Mouse (Mus musculus): Measurements from ENCODE around the gene Tmem88b. TPM values are rescaled to one million over a fixed set of nuclear protein-coding genes. Genes with fewer than 3 reads are reported as not detected.

The Tmem88b gene
- total and polyA plus RNA-seq, 2 experiments = 0.74 to 1.9 TPM

DNA sequence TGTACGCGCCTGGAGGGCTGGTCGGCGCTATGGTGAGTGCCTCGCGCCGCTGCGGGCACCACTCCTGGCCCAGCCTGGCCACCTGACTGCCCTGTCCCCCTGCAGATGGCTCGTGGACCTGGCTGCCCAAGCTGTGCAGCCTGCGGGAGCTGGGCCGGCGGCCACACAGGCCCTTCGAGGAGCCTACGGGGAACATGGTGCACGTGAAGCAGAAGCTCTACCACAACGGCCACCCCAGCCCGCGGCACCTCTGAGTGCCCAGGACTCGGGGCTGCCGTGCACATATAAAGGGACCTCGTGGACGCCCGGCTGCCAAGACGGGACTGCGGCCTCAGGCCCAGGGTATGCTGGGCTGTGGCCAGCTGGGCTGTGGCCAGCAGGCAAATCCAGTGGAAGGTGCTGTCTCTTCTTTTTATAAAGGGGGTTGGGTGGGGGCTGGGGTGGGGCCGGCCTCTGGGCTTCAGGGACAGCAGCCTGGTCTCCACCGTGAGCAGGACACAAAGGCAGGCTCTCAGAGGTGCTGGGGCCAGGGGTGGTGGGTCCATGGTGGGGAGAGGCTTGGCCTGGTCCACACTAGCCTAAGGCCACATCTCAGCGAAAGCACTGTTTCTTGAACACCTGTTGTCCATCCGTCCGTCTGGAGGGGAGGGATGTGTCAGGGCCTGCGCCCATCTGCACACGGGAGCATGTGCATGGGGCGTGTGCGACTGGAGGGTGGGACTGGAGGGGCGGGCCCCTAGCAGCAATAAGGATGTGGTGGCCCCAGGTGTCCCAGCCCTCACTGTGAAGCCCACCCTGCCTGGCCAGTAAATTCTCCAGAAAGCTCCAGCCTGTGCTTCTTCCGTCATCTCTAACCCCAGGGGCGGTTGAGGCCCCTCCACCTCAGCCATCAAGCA lies 45.7 kb downstream of the Tmem88b start:
- Histone ChIP-seq H3K27me3 (ENCODE audit: control insufficient read depth, insufficient read depth, low read length) (no peaks in the 10 kb centered on the region), H3K36me3 (ENCODE audit: control insufficient read depth, insufficient read depth, low read length) (peaks cover 21% of the 10 kb centered on the region), H3K9ac (ENCODE audit: low read depth, low read length) (no peak overlapping the region), H3K4me3 (ENCODE audit: insufficient read depth, low read depth, low read length) (no peak overlapping the region), H3K4me1 (ENCODE audit: control insufficient read depth, insufficient read depth, low read length) (no peaks in the 10 kb centered on the region; the same call in 1 of the 2 replicates), H3K79me2 (ENCODE audit: control insufficient read depth, insufficient read depth, low read length) (no peaks in the 10 kb centered on the region), H3K27ac (replicated peaks; ENCODE audit: insufficient read depth, low read depth, low read length) (no peak overlapping the region)
- 79% methylated on average over 37 of the region's 37 CpGs for WGBS
- DNase-seq (ENCODE audit: extremely low read depth, low read depth, low spot score) = no peak
- TF ChIP-seq POLR2A (IDR thresholded peaks at IDR 0.05; ENCODE audit: extremely low read depth, insufficient read depth, low read length) (no peak), CTCF (IDR thresholded peaks at IDR 0.05; ENCODE audit: low read depth, low read length) (no peak)

DNA sequence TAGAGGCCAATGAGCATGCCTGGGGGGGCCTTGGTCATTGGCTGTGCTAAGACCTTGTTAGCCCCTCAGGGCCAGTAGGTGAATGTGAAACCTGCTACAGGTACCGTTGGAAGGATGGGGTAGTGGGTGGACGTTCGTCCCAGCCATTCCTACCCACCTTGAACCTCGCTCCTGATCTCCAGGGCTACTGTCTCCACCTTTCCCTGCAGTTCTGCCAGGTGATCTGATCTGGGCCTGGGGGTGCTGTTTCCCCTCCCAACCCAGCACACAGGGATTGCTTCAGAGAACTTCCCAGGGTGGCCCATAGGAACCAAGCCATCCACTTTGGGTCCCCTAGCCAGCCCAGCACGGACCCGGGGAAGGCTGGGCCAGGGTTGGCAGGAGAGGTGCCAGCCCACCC lies 46.5 kb downstream of the Tmem88b start:
- no peak overlapping the region for H3K4me3 ChIP-seq (ENCODE audit: insufficient read depth, low read depth, low read length)
- no peak overlapping the region for H3K27ac ChIP-seq (replicated peaks; ENCODE audit: insufficient read depth, low read depth, low read length)
- no peaks in the 10 kb centered on the region for H3K79me2 ChIP-seq (ENCODE audit: control insufficient read depth, insufficient read depth, low read length)
- no peak overlapping the region for H3K9ac ChIP-seq (ENCODE audit: low read depth, low read length)
- no peak for DNase-seq (ENCODE audit: extremely low read depth, low read depth, low spot score)
- H3K4me1 ChIP-seq (ENCODE audit: control insufficient read depth, insufficient read depth, low read length) = no peaks in the 10 kb centered on the region; the same call in 1 of the 2 replicates
- TF ChIP-seq POLR2A (IDR thresholded peaks at IDR 0.05; ENCODE audit: extremely low read depth, insufficient read depth, low read length) (no peak), CTCF (IDR thresholded peaks at IDR 0.05; ENCODE audit: low read depth, low read length) (no peak)
- 83% methylated on average over 6 of the region's 6 CpGs for WGBS
- H3K36me3 ChIP-seq (ENCODE audit: control insufficient read depth, insufficient read depth, low read length) = peaks cover 13% of the 10 kb centered on the region; the same call in 1 of the 2 replicates
- H3K27me3 ChIP-seq (ENCODE audit: control insufficient read depth, insufficient read depth, low read length) = no peaks in the 10 kb centered on the region

DNA sequence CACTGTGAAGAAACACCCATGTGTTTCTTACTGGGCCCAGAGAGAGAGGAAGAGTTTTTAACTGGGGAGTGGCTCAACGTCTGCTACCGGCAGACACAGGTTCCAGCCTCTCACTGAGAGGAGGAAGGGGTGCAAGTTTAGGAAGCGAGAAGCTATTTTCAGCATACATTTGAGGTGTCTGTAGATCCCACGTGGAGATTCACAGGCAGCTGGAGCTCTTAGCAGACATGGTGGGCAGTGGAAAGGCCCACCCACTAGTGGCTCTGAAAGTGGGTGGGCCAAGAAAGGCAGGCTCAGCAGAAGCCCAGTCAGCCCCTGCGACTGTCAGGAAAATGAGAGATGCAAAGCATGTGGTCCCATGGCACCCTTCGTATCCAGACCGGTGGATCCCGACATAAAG lies 47.4 kb downstream of the Tmem88b start:
- no peaks in the 10 kb centered on the region; the same call in 1 of the 2 replicates for H3K4me1 ChIP-seq (ENCODE audit: control insufficient read depth, insufficient read depth, low read length)
- WGBS = 68% methylated on average over 8 of the region's 8 CpGs
- DNase-seq (ENCODE audit: extremely low read depth, low read depth, low spot score) = no peak
- TF ChIP-seq POLR2A (IDR thresholded peaks at IDR 0.05; ENCODE audit: extremely low read depth, insufficient read depth, low read length) (no peak), CTCF (IDR thresholded peaks at IDR 0.05; ENCODE audit: low read depth, low read length) (no peak)
- H3K27ac ChIP-seq (replicated peaks; ENCODE audit: insufficient read depth, low read depth, low read length) = no peak overlapping the region
- H3K4me3 ChIP-seq (ENCODE audit: insufficient read depth, low read depth, low read length) = no peak overlapping the region
- no peaks in the 10 kb centered on the region for H3K27me3 ChIP-seq (ENCODE audit: control insufficient read depth, insufficient read depth, low read length)
- peaks cover 6% of the 10 kb centered on the region; the same call in 1 of the 2 replicates for H3K36me3 ChIP-seq (ENCODE audit: control insufficient read depth, insufficient read depth, low read length)
- H3K9ac ChIP-seq (ENCODE audit: low read depth, low read length) = no peak overlapping the region
- no peaks in the 10 kb centered on the region for H3K79me2 ChIP-seq (ENCODE audit: control insufficient read depth, insufficient read depth, low read length)

DNA sequence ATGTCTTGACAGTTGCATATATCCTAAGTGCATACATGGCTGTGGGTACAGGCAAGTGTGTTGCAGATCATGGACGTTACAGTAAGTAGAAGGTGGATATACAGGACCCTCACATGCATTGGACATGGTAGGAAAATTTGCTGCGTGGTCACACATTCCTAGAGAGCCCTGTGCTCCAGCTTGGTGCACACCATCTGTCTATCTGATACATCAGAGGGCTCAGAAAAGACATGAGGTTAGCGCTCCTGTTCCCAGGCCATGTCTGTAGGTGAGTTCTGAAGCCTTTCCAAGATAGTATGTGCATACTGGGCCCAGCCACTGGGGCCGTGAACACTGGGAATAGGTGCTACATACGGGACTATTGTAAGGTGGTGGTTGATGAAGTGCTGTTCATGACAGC lies 49.3 kb downstream of the Tmem88b start:
- no peak overlapping the region for H3K9ac ChIP-seq (ENCODE audit: low read depth, low read length)
- 94% methylated on average over 5 of the region's 5 CpGs for WGBS
- TF ChIP-seq CTCF (IDR thresholded peaks at IDR 0.05; ENCODE audit: low read depth, low read length) = no peak
- no peak for TF ChIP-seq POLR2A (IDR thresholded peaks at IDR 0.05; ENCODE audit: extremely low read depth, insufficient read depth, low read length)
- 0 out of 2 replicates have a peak, but pooled peaks cover 4% of the 10 kb centered on the region for H3K36me3 ChIP-seq (ENCODE audit: control insufficient read depth, insufficient read depth, low read length)
- H3K4me1 ChIP-seq (ENCODE audit: control insufficient read depth, insufficient read depth, low read length) = no peaks in the 10 kb centered on the region; the same call in none of the 2 replicates
- no peak overlapping the region for H3K4me3 ChIP-seq (ENCODE audit: insufficient read depth, low read depth, low read length)
- no peak overlapping the region for H3K27ac ChIP-seq (replicated peaks; ENCODE audit: insufficient read depth, low read depth, low read length)
- H3K79me2 ChIP-seq (ENCODE audit: control insufficient read depth, insufficient read depth, low read length) = no peaks in the 10 kb centered on the region
- no peak for DNase-seq (ENCODE audit: extremely low read depth, low read depth, low spot score)
- no peaks in the 10 kb centered on the region for H3K27me3 ChIP-seq (ENCODE audit: control insufficient read depth, insufficient read depth, low read length)

DNA sequence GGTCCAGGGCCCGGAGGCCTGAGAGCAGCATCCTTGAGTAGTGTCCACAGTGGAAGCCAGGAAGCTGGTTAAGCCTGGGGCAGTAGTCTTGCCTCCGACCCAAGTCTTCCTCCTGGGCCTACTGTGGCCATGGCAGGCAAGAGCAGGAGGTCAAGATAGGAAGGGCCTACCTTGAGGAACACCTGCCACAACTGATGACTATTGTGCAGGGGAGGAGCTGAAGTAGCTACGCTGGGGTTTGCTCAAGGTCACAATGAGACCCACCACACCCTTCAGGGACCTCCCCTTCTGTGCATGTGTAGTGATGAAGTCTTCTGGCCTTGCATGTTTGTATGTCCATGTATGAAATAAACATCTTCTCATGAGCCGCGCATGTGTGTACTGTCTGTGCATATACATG lies 49.9 kb downstream of the Tmem88b start:
- Histone ChIP-seq H3K4me3 (ENCODE audit: insufficient read depth, low read depth, low read length) (peak overlapping the region; percentile 67; the same call in 1 of the 2 replicates), H3K27ac (replicated peaks; ENCODE audit: insufficient read depth, low read depth, low read length) (no peak overlapping the region), H3K9ac (ENCODE audit: low read depth, low read length) (no peak overlapping the region), H3K79me2 (ENCODE audit: control insufficient read depth, insufficient read depth, low read length) (no peaks in the 10 kb centered on the region), H3K36me3 (ENCODE audit: control insufficient read depth, insufficient read depth, low read length) (0 out of 2 replicates have a peak, but pooled peaks cover 5% of the 10 kb centered on the region), H3K27me3 (ENCODE audit: control insufficient read depth, insufficient read depth, low read length) (no peaks in the 10 kb centered on the region), H3K4me1 (ENCODE audit: control insufficient read depth, insufficient read depth, low read length) (no peaks in the 10 kb centered on the region; the same call in none of the 2 replicates)
- 89% methylated on average over 5 of the region's 5 CpGs for WGBS
- TF ChIP-seq POLR2A (IDR thresholded peaks at IDR 0.05; ENCODE audit: extremely low read depth, insufficient read depth, low read length) = no peak
- TF ChIP-seq CTCF (IDR thresholded peaks at IDR 0.05; ENCODE audit: low read depth, low read length) = no peak
- no peak for DNase-seq (ENCODE audit: extremely low read depth, low read depth, low spot score)

All from liver, adult 2 months (tissue).